Mouse (Mus musculus): ENCODE data around the gene Sh3bgrl2. TPM values are rescaled to one million over a fixed set of nuclear protein-coding genes. Genes with fewer than 3 reads are reported as not detected.
A peak's percentile ranks its signal among the peaks of the same experiment; 100 is the strongest.

The Sh3bgrl2 gene
- polyA plus RNA-seq, 1 experiment: 23.1 TPM

DNA sequence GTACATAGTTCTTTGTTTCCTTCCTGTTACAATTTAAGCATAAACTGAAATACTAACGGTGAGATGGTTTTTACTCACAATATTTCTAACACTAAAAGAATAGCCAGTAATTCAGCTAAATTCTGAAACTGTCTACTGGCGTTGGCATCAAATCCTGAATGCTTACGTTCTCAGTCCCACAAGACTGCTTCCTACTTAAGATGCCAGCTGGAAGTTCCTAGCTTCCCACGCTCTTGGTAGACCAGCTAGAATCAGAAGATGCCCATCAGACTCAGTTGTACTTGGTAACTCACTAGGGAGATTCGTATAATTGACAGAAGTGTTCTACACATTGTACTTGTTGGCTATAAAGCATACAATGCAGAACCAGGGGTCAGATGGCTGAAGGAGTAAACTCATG lies 98.6 kb downstream of the Sh3bgrl2 start:
- H3K4me3 ChIP-seq (ENCODE audit: low read depth, low read length): no peak overlapping the region
- no peaks in the 10 kb centered on the region for H3K4me1 ChIP-seq (ENCODE audit: control insufficient read depth, insufficient read depth, low read length)
- no peaks in the 10 kb centered on the region for H3K27me3 ChIP-seq (ENCODE audit: control insufficient read depth, insufficient read depth, low read length, poor library complexity, severe bottlenecking)
- no peak for TF ChIP-seq CTCF (IDR thresholded peaks at IDR 0.05; ENCODE audit: low read depth, low read length)
- no peak for TF ChIP-seq POLR2A (IDR thresholded peaks at IDR 0.05; ENCODE audit: insufficient read depth, low read length)
- no peak for TF ChIP-seq EP300 (IDR thresholded peaks at IDR 0.05; ENCODE audit: insufficient read depth, low read depth, low read length)
- H3K27ac ChIP-seq (ENCODE audit: insufficient read depth, low read length): no peak overlapping the region
- H3K9ac ChIP-seq (ENCODE audit: low read depth, poor library complexity, severe bottlenecking): no peak overlapping the region
- 0 out of 2 replicates have a peak, but pooled peaks cover 4% of the 10 kb centered on the region for H3K9me3 ChIP-seq (replicated peaks; ENCODE audit: control insufficient read depth, insufficient read depth, low read length, poor library complexity, severe bottlenecking)
- H3K36me3 ChIP-seq (ENCODE audit: control insufficient read depth, insufficient read depth, low read length, poor library complexity, severe bottlenecking): no peaks in the 10 kb centered on the region

DNA sequence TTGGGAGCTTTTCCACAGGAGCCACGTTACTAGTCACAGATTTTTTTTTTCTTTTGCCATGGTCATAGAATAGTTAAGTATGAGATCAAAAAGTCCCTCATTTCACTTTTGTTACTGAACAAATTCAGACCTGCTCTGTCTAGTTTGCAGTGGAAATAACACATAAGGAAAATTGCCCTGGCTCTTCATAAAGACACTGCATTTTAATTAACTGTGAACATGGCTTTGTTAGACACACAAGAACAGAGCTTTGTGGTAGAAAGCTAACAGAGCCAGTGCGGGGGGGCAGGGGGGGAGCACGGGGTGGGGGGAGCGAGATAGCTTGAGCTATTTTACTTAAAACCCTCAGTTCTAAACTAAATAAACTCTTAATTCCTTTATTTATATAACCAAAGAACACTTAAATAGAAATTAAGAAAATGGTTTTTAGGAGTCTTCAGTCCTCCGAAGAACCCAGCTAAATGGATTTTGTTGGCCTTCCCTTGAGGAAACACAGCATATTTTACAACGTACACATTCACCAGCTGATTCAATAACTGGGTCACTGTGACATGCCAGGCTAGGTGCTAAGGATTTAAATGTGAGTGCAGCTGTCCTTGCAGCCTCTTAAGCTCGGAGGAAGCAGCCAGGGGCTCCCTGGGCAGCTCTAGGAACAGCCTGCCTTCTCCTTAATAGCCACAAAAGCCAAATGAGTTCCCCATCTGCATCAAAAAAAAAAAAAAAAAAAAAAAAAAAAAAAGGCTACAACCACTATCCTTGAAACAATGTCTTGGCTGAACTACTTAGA lies 100.0 kb downstream of the Sh3bgrl2 start:
- Histone ChIP-seq H3K4me1 (ENCODE audit: control insufficient read depth, insufficient read depth, low read length) (no peaks in the 10 kb centered on the region), H3K27me3 (ENCODE audit: control insufficient read depth, insufficient read depth, low read length, poor library complexity, severe bottlenecking) (no peaks in the 10 kb centered on the region), H3K9ac (ENCODE audit: low read depth, poor library complexity, severe bottlenecking) (no peak overlapping the region), H3K27ac (ENCODE audit: insufficient read depth, low read length) (no peak overlapping the region), H3K36me3 (ENCODE audit: control insufficient read depth, insufficient read depth, low read length, poor library complexity, severe bottlenecking) (no peaks in the 10 kb centered on the region), H3K9me3 (replicated peaks; ENCODE audit: control insufficient read depth, insufficient read depth, low read length, poor library complexity, severe bottlenecking) (no peaks in the 10 kb centered on the region), H3K4me3 (ENCODE audit: low read depth, low read length) (no peak overlapping the region)
- TF ChIP-seq POLR2A (IDR thresholded peaks at IDR 0.05; ENCODE audit: insufficient read depth, low read length): no peak
- TF ChIP-seq EP300 (IDR thresholded peaks at IDR 0.05; ENCODE audit: insufficient read depth, low read depth, low read length): no peak
- TF ChIP-seq CTCF (IDR thresholded peaks at IDR 0.05; ENCODE audit: low read depth, low read length): no peak

DNA sequence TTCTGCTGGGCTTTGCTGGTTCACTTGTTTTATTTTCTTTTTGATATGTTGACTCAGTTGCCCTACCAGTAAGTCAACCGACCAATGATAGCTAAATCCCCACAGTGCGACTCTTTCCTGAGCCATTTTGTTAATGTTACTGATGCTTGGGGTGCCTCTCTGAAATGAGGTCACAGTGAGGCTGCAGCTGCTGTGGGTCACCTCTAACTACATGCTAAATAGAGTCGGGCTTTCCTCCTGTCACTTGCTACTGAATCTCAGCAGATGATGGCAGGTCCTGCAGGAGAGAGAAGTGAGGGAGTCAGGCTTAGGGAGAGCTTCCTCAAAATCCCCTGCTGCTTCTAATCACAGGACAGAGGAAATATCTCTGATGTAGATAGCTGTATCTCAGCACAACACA lies 100.6 kb downstream of the Sh3bgrl2 start:
- H3K27ac ChIP-seq (ENCODE audit: insufficient read depth, low read length): no peak overlapping the region
- H3K9ac ChIP-seq (ENCODE audit: low read depth, poor library complexity, severe bottlenecking): no peak overlapping the region
- H3K36me3 ChIP-seq (ENCODE audit: control insufficient read depth, insufficient read depth, low read length, poor library complexity, severe bottlenecking): no peaks in the 10 kb centered on the region
- H3K27me3 ChIP-seq (ENCODE audit: control insufficient read depth, insufficient read depth, low read length, poor library complexity, severe bottlenecking): no peaks in the 10 kb centered on the region
- no peaks in the 10 kb centered on the region for H3K4me1 ChIP-seq (ENCODE audit: control insufficient read depth, insufficient read depth, low read length)
- H3K9me3 ChIP-seq (replicated peaks; ENCODE audit: control insufficient read depth, insufficient read depth, low read length, poor library complexity, severe bottlenecking): no peaks in the 10 kb centered on the region
- no peak for TF ChIP-seq POLR2A (IDR thresholded peaks at IDR 0.05; ENCODE audit: insufficient read depth, low read length)
- no peak for TF ChIP-seq EP300 (IDR thresholded peaks at IDR 0.05; ENCODE audit: insufficient read depth, low read depth, low read length)
- TF ChIP-seq CTCF (IDR thresholded peaks at IDR 0.05; ENCODE audit: low read depth, low read length): no peak
- no peak overlapping the region for H3K4me3 ChIP-seq (ENCODE audit: low read depth, low read length)

DNA sequence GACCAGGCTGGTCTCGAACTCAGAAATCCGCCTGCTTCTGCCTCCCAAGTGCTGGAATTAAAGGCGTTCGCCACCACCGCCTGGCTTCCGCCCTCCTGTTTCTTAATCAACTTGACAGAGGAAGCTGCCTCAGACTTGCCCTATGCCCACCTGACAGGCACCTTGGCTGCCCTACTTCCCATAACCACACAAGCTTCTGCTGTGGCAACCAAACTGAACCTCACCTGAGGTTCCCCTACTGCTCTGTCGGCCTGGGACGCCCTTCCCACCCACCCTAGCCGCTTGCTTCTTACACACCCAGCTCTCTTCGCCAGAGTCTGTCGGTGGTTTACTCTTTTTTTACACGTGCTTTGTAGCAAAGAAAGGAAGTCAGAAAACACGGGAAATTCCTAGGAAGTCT lies 103.9 kb downstream of the Sh3bgrl2 start:
- no peak overlapping the region for H3K9ac ChIP-seq (ENCODE audit: low read depth, poor library complexity, severe bottlenecking)
- peak overlapping the region; percentile 8; the same call in 1 of the 2 replicates for H3K4me3 ChIP-seq (ENCODE audit: low read depth, low read length)
- no peak overlapping the region for H3K27ac ChIP-seq (ENCODE audit: insufficient read depth, low read length)
- H3K9me3 ChIP-seq (replicated peaks; ENCODE audit: control insufficient read depth, insufficient read depth, low read length, poor library complexity, severe bottlenecking): no peaks in the 10 kb centered on the region
- H3K27me3 ChIP-seq (ENCODE audit: control insufficient read depth, insufficient read depth, low read length, poor library complexity, severe bottlenecking): no peaks in the 10 kb centered on the region
- no peaks in the 10 kb centered on the region for H3K36me3 ChIP-seq (ENCODE audit: control insufficient read depth, insufficient read depth, low read length, poor library complexity, severe bottlenecking)
- no peak for TF ChIP-seq EP300 (IDR thresholded peaks at IDR 0.05; ENCODE audit: insufficient read depth, low read depth, low read length)
- TF ChIP-seq POLR2A (IDR thresholded peaks at IDR 0.05; ENCODE audit: insufficient read depth, low read length): no peak
- TF ChIP-seq CTCF (IDR thresholded peaks at IDR 0.05; ENCODE audit: low read depth, low read length): no peak
- H3K4me1 ChIP-seq (ENCODE audit: control insufficient read depth, insufficient read depth, low read length): no peaks in the 10 kb centered on the region

DNA sequence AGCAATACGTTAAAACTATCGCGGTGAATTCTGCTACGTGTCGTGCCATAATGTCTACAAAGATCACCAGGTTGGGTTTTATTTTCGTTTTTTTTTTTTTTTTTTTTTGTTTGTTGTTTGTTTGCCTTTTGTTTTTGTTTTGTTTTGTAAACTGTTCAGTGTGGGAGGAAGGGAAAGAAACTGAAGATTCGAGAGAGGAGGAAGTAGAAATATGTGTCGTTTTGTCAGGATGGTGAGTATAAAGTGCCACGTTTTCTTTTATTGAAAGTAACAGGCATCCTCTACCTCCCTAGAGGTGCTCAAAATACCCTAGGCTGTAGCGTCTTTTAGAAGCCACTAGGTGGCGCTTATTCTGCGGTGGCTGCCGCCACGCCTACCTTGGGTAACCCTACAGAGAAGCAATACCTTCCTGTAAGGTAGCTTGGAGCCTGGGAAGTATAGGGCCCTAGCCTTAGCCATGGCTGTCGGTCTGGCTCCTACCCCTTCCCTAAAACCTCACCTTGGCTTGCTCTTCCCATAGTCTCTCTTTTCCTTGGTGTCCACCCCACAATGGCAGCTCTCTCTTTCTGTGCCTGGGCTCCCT lies 104.6 kb downstream of the Sh3bgrl2 start:
- Histone ChIP-seq H3K36me3 (ENCODE audit: control insufficient read depth, insufficient read depth, low read length, poor library complexity, severe bottlenecking) (no peaks in the 10 kb centered on the region), H3K9me3 (replicated peaks; ENCODE audit: control insufficient read depth, insufficient read depth, low read length, poor library complexity, severe bottlenecking) (no peaks in the 10 kb centered on the region), H3K4me3 (ENCODE audit: low read depth, low read length) (no peak overlapping the region), H3K27me3 (ENCODE audit: control insufficient read depth, insufficient read depth, low read length, poor library complexity, severe bottlenecking) (no peaks in the 10 kb centered on the region), H3K4me1 (ENCODE audit: control insufficient read depth, insufficient read depth, low read length) (no peaks in the 10 kb centered on the region), H3K9ac (ENCODE audit: low read depth, poor library complexity, severe bottlenecking) (no peak overlapping the region), H3K27ac (ENCODE audit: insufficient read depth, low read length) (no peak overlapping the region)
- TF ChIP-seq CTCF (IDR thresholded peaks at IDR 0.05; ENCODE audit: low read depth, low read length) (peak; percentile 74), POLR2A (IDR thresholded peaks at IDR 0.05; ENCODE audit: insufficient read depth, low read length) (no peak), EP300 (IDR thresholded peaks at IDR 0.05; ENCODE audit: insufficient read depth, low read depth, low read length) (no peak)

DNA sequence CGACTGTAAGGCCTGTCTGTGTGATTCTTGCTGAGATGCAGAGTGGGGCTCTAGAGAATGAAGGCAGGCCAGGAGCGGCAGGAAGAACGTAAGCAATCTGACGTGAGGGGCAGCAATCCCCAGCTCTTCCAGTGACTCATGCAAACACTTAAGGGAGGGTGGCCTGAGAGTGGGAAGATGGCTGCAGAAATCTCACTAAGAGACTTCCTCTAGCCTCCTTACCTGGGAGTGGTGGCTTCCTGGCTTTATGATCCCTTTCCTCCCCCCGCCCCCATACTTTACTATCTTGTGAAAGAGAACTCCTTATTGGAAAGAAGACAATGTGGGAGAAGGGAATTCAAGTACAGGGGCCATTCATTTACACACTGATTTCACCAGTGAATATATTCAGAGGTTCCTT lies 106.5 kb downstream of the Sh3bgrl2 start:
- Histone ChIP-seq H3K9ac (ENCODE audit: low read depth, poor library complexity, severe bottlenecking) (no peak overlapping the region), H3K4me3 (ENCODE audit: low read depth, low read length) (no peak overlapping the region), H3K36me3 (ENCODE audit: control insufficient read depth, insufficient read depth, low read length, poor library complexity, severe bottlenecking) (no peaks in the 10 kb centered on the region), H3K27me3 (ENCODE audit: control insufficient read depth, insufficient read depth, low read length, poor library complexity, severe bottlenecking) (no peaks in the 10 kb centered on the region), H3K27ac (ENCODE audit: insufficient read depth, low read length) (no peak overlapping the region), H3K4me1 (ENCODE audit: control insufficient read depth, insufficient read depth, low read length) (no peaks in the 10 kb centered on the region), H3K9me3 (replicated peaks; ENCODE audit: control insufficient read depth, insufficient read depth, low read length, poor library complexity, severe bottlenecking) (no peaks in the 10 kb centered on the region)
- TF ChIP-seq CTCF (IDR thresholded peaks at IDR 0.05; ENCODE audit: low read depth, low read length): no peak
- no peak for TF ChIP-seq EP300 (IDR thresholded peaks at IDR 0.05; ENCODE audit: insufficient read depth, low read depth, low read length)
- no peak for TF ChIP-seq POLR2A (IDR thresholded peaks at IDR 0.05; ENCODE audit: insufficient read depth, low read length)

Data from ES-Bruce4 (cell line).